Mouse (Mus musculus) midbrain, embryonic 10.5 days (tissue): Measurements from ENCODE around the gene 9130213A22Rik. TPM values are rescaled to one million over a fixed set of nuclear protein-coding genes. Genes with fewer than 3 reads are reported as not detected.
A peak's percentile ranks its signal among the peaks of the same experiment; 100 is the strongest.

Experiments
- DNase-seq: peaks from one replicate; pipeline ENCODE4 v3.0.0-alpha.2; 2017; ENCODE audit warnings: low spot score
- H3K27ac ChIP-seq: fragments of 300-500 bp; sonication (generic); replicated peaks from 2 replicates; pipeline ENCODE4 v1.5.1; 2016; ENCODE audit warnings: mild to moderate bottlenecking
- H3K27me3 ChIP-seq: fragments of 300-500 bp; sonication (generic); 2 replicates; pipeline ENCODE4 v1.6.1; 2016; ENCODE audit warnings: low read depth, mild to moderate bottlenecking; ENCODE audit not compliant: poor library complexity, severe bottlenecking
- H3K36me3 ChIP-seq: fragments of 300-500 bp; sonication (generic); 2 replicates; pipeline ENCODE4 v1.6.1; 2016; ENCODE audit warnings: mild to moderate bottlenecking, moderate library complexity
- H3K4me1 ChIP-seq: fragments of 300-500 bp; sonication (generic); 2 replicates; pipeline ENCODE4 v1.6.1; 2016
- H3K4me3 ChIP-seq: fragments of 300-500 bp; sonication (generic); 2 replicates; pipeline ENCODE4 v1.5.1; 2016; ENCODE audit warnings: mild to moderate bottlenecking, moderate library complexity
- H3K9me3 ChIP-seq: fragments of 300-500 bp; sonication (generic); replicated peaks from 2 replicates; pipeline ENCODE4 v1.6.1; 2016; ENCODE audit warnings: mild to moderate bottlenecking
- WGBS: fragments of 180-500 bp; shearing (Covaris S2); methylation state at CpG from one replicate; pipeline ENCODE4 v1.1.7; 2016; 5-methylcytosine and 5-hydroxymethylcytosine counted together
- polyA plus RNA-seq: library from polyadenylated mRNA; unstranded; fragments of >200 nt; fragmentation: Nextera tagmentation; extraction: Ambion mirVana; gene quantifications from 2 replicates; pipeline ENCODE4 v1.2.1, GENCODE M21; 2016

The 9130213A22Rik gene
- polyA plus RNA-seq, 1 experiment from 2014 or later: 0.07 TPM

GRCm38 (mm10) chr11:69121001-69121740 lies 1.2 kb downstream of the 9130213A22Rik start:
- H3K27ac ChIP-seq: peak overlapping the region; percentile 84; the same call in 1 of the 2 replicates
- H3K36me3 ChIP-seq: no peaks in the 10 kb centered on the region
- no peaks in the 10 kb centered on the region for H3K9me3 ChIP-seq
- peak overlapping the region; percentile 87 for H3K4me3 ChIP-seq
- peaks cover 50% of the 10 kb centered on the region for H3K27me3 ChIP-seq
- DNase-seq: peak; percentile 63
- peaks cover 72% of the 10 kb centered on the region for H3K4me1 ChIP-seq
- WGBS: 1% methylated on average over 33 of the region's 33 CpGs

- 2% methylated on average over 27 of the region's 27 CpGs for WGBS
- Histone ChIP-seq H3K4me3 (peak within 1 kb of the TSS; percentile 87), H3K27ac (peak within 1 kb of the TSS; percentile 84; the same call in 1 of the 2 replicates), H3K36me3 (no peaks in the 10 kb centered on the region), H3K9me3 (no peaks in the 10 kb centered on the region), H3K4me1 (peaks cover 64% of the 10 kb centered on the region), H3K27me3 (peaks cover 55% of the 10 kb centered on the region)
- DNase-seq: peak; percentile 70
Measured at GRCm38 (mm10) chr11:69120221-69121000, 2.0 kb downstream of the 9130213A22Rik start, which contains the start of gene Hes7. Gene Hes7, plus strand, starts transcription at chr11:69120404.

- DNase-seq: no peak
- H3K9me3 ChIP-seq: no peaks in the 10 kb centered on the region
- peaks cover 63% of the 10 kb centered on the region for H3K27me3 ChIP-seq
- H3K27ac ChIP-seq: no peak overlapping the region
- H3K4me3 ChIP-seq: peak overlapping the region; percentile 87
- H3K36me3 ChIP-seq: no peaks in the 10 kb centered on the region
- 24% methylated on average over 14 of the region's 14 CpGs for WGBS
- peaks cover 63% of the 10 kb centered on the region for H3K4me1 ChIP-seq
Measured at GRCm38 (mm10) chr11:69119446-69120155, 2.8 kb downstream of the 9130213A22Rik start.

- Histone ChIP-seq H3K27me3 (peaks cover 71% of the 10 kb centered on the region), H3K36me3 (no peaks in the 10 kb centered on the region), H3K4me3 (peak overlapping the region; percentile 87), H3K9me3 (no peaks in the 10 kb centered on the region), H3K4me1 (peaks cover 63% of the 10 kb centered on the region), H3K27ac (no peak overlapping the region)
- WGBS: under 1% methylated on average over 15 of the region's 15 CpGs
- peak; percentile 82 for DNase-seq
Measured at GRCm38 (mm10) chr11:69118765-69119164, 3.6 kb downstream of the 9130213A22Rik start.

GRCm38 (mm10) chr11:69117737-69118695 lies 4.4 kb downstream of the 9130213A22Rik start:
- Histone ChIP-seq H3K4me1 (peaks cover 61% of the 10 kb centered on the region), H3K4me3 (peak overlapping the region; percentile 87), H3K27ac (peak overlapping the region; percentile 82), H3K36me3 (no peaks in the 10 kb centered on the region), H3K27me3 (peaks cover 79% of the 10 kb centered on the region), H3K9me3 (no peaks in the 10 kb centered on the region)
- DNase-seq: peak; percentile 76
- WGBS: under 1% methylated on average over 45 of the region's 45 CpGs

GRCm38 (mm10) chr11:69116843-69117242 lies 5.5 kb downstream of the 9130213A22Rik start:
- Histone ChIP-seq H3K4me3 (peak overlapping the region; percentile 87), H3K4me1 (peaks cover 58% of the 10 kb centered on the region), H3K36me3 (no peaks in the 10 kb centered on the region), H3K27me3 (peaks cover 85% of the 10 kb centered on the region), H3K27ac (no peak overlapping the region), H3K9me3 (no peaks in the 10 kb centered on the region)
- 55% methylated on average over 5 of the region's 5 CpGs for WGBS
- DNase-seq: no peak

- H3K4me3 ChIP-seq: no peak overlapping the region
- H3K27ac ChIP-seq: no peak overlapping the region
- H3K9me3 ChIP-seq: no peaks in the 10 kb centered on the region
- no peak for DNase-seq
- H3K27me3 ChIP-seq: peaks cover 66% of the 10 kb centered on the region
- WGBS: 80% methylated on average over 3 of the region's 3 CpGs
- peaks cover 49% of the 10 kb centered on the region for H3K4me1 ChIP-seq
- H3K36me3 ChIP-seq: 0 out of 2 replicates have a peak, but pooled peaks cover under 1% of the 10 kb centered on the region
Measured at GRCm38 (mm10) chr11:69114621-69115020, 7.8 kb downstream of the 9130213A22Rik start.

- 69% methylated on average over 3 of the region's 3 CpGs for WGBS
- Histone ChIP-seq H3K36me3 (peaks cover 6% of the 10 kb centered on the region), H3K27me3 (peaks cover 60% of the 10 kb centered on the region), H3K4me1 (peaks cover 49% of the 10 kb centered on the region), H3K9me3 (no peaks in the 10 kb centered on the region), H3K4me3 (no peak overlapping the region), H3K27ac (no peak overlapping the region)
- DNase-seq: no peak
Measured at GRCm38 (mm10) chr11:69114018-69114417, 8.4 kb downstream of the 9130213A22Rik start.

- Histone ChIP-seq H3K9me3 (no peaks in the 10 kb centered on the region), H3K4me1 (peaks cover 31% of the 10 kb centered on the region), H3K27me3 (peaks cover 54% of the 10 kb centered on the region), H3K4me3 (peak overlapping the region; percentile 64), H3K36me3 (peaks cover 28% of the 10 kb centered on the region), H3K27ac (no peak overlapping the region)
- DNase-seq: no peak
- WGBS: 63% methylated on average over 4 of the region's 4 CpGs
Measured at GRCm38 (mm10) chr11:69111865-69112264, 10.5 kb downstream of the 9130213A22Rik start.

GRCm38 (mm10) chr11:69111051-69111810 lies 11.2 kb downstream of the 9130213A22Rik start:
- peaks cover 48% of the 10 kb centered on the region for H3K27me3 ChIP-seq
- WGBS: 8% methylated on average over 21 of the region's 21 CpGs
- peak; percentile 28 for DNase-seq
- peak overlapping the region; percentile 64 for H3K4me3 ChIP-seq
- peak overlapping the region; percentile 72 for H3K27ac ChIP-seq
- peaks cover 28% of the 10 kb centered on the region for H3K4me1 ChIP-seq
- H3K9me3 ChIP-seq: no peaks in the 10 kb centered on the region
- H3K36me3 ChIP-seq: peaks cover 34% of the 10 kb centered on the region
